Mouse (Mus musculus) gastrocnemius, adult 18-20 months (tissue): ENCODE data around the gene Sec24b. TPM values are rescaled to one million over a fixed set of nuclear protein-coding genes. Genes with fewer than 3 reads are reported as not detected.

Experiments
- total RNA-seq, 2 experiments: library from RNA; stranded (reverse); gene quantifications; 2 replicates each; pipeline ENCODE4 v1.2.3; 2021

Gene Sec24b
- total RNA-seq, 2 experiments from 2014 or later, result 26.8 to 30.5 TPM

Other genes with a start within 250 kb of the Sec24b start
- gene Rrh, start 239.0 kb downstream of the Sec24b start, total RNA-seq, result not detected
- 10 to 100 TPM; 19.7 to 21.7 TPM for gene Gar1, start 230.2 kb downstream of the Sec24b start, total RNA-seq
- under 1 TPM in 1 of 2 experiments, not detected in 1; 0.38 TPM for gene Cfi, start 225.7 kb downstream of the Sec24b start, total RNA-seq
- gene Pla2g12a, start 182.9 kb downstream of the Sec24b start, total RNA-seq, result 100 to 1,000 TPM in 1 of 2 experiments, 10 to 100 TPM in 1; 89.5 to 116 TPM
- 1 to 10 TPM; 1.8 to 2.8 TPM for gene Casp6, start 160.1 kb downstream of the Sec24b start, total RNA-seq
- 1 to 10 TPM; 1.2 to 1.3 TPM for gene Mcub, start 91.3 kb downstream of the Sec24b start, total RNA-seq
- under 1 TPM; 0.09 to 0.17 TPM for gene Col25a1, start 69.9 kb upstream of the Sec24b start, total RNA-seq